Mouse (Mus musculus) frontal cortex, adult (tissue): Measurements from ENCODE around the gene Prkg1.
A peak's percentile ranks its signal among the peaks of the same experiment; 100 is the strongest.

Experiments used
- ATAC-seq: cut with Nextera tagmentation; 2 replicates; pipeline ENCODE4 v1.9.2; 2017; ENCODE audit warnings: mild to moderate bottlenecking, moderate library complexity, mixed read lengths; ENCODE audit not compliant: low TSS enrichment

Gene Prkg1

GRCm38 (mm10) chr19:31158944-31159460 lies 605.8 kb downstream of the Prkg1 start:
- ATAC-seq, result no peak

DNA sequence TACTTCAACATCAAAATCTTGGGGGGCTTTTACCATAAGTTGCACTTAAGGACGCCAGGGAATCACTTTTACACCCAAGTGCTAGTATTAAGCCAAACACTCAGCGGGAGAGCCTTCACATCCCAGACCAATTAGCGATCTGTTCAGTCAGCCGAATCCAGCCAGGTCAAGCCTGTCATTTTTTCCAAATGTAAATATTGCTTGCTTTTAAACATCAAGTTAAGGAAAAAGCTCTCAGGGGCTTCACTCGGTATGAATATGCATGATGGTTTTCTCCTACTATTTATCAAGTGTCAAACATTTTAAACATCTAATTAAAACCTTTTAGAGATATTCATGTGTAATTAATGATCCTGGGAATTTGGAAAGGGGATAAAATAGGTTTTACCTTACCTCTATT lies 611.4 kb downstream of the Prkg1 start:
- ATAC-seq, result no peak

DNA sequence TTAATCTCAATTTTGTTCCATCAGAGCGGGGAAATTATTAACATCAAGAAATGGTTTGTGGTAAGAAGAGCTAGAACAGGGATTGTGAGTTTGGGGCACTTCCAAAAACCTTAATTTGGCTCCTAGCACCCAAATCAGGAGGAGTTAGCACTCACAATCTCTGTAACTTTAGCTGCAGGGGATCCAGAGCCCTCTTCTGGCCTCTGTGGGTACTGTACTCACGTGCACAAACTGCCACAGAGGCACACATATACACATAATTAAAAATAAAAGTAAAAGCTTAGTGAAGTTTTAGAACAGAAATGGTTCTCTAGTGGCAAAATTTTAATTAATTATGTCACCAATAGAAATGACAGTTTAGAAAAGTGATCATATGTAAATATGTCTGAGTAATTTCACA lies 614.9 kb downstream of the Prkg1 start:
- no peak for ATAC-seq

- peak; percentile 84 for ATAC-seq
Observed at GRCm38 (mm10) chr19:31147457-31147856, 617.4 kb downstream of the Prkg1 start.

DNA sequence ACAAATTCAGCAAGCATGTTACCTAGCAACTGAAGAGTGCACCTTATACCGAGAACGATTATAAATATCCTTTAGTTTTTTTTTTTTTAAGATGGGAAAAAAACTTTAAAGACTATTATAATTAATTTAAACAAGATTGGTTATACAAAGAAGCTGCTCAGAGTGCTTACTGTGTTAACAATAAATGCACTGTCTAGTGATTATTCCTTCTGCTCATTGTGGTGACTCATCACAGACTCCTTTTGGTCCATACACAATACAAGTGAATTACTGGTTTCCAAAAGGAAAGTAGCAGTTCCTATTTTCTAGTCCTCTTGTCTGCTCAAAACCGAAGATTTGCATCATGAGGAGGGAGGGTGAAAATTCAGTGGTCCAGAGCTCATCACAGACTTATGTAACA lies 618.7 kb downstream of the Prkg1 start:
- ATAC-seq, result no peak

GRCm38 (mm10) chr19:31141905-31142304 lies 622.9 kb downstream of the Prkg1 start:
- ATAC-seq, result no peak

- ATAC-seq, result no peak
Observed at GRCm38 (mm10) chr19:31136316-31136715, 628.5 kb downstream of the Prkg1 start.

DNA sequence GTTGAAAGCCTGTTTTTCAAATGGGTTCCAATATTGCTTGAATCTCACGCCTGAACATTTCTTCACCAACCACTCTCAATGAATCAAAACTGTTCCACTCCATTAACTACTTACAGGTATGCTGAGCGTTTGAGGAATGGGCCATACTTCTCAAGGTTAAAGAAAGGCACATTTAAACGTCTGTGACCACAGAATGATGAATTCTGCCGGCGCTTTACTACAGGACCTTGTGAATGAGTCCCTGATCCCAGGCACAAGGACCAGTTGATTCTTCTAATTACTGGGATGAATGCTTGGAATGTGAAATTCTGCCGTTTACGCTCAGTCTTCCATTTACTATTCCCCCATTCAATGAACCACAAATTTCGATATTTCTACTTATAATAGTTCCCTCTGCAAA lies 632.2 kb downstream of the Prkg1 start:
- ATAC-seq, result no peak

DNA sequence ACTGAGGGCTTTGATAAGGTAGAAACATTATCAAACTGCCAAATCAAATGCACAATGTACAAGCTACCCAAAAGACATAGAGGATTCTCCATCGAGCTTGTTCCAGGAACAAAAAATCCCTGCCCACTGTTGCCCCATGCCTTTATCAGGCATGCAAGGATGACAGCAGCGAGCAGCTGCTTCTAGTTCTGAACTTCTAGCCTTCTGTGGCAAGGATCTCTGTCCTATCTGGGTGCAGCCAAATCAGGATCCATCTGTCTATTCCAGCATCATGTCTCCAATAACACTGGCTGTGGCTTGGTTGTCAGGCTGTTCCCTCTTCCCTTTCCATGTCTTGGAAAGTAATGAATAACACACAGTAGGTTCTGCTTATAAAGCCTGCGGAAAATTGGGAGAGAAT lies 640.2 kb downstream of the Prkg1 start:
- ATAC-seq, result no peak

DNA sequence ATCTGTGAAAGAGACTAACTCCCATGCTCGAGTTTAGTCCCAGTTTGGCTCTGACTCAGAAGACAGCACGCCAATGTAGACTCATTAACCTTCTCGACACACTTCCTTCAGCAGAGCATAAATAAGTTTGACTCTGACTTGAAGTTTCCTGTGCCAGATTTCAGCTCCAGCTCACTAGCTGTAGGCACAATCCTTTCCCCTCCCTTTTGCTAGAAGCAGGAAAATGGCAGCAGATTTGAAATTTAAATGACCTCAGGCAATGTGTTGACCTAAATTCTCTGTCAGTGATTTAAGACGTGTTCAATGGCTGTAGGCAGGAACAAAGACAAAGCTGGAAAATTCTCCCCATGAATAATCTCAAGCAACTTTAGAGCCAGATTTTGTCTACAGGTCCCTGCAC lies 650.1 kb downstream of the Prkg1 start:
- ATAC-seq, result peak; percentile 98

GRCm38 (mm10) chr19:31106835-31107554 lies 657.8 kb downstream of the Prkg1 start:
- ATAC-seq, result no peak

DNA sequence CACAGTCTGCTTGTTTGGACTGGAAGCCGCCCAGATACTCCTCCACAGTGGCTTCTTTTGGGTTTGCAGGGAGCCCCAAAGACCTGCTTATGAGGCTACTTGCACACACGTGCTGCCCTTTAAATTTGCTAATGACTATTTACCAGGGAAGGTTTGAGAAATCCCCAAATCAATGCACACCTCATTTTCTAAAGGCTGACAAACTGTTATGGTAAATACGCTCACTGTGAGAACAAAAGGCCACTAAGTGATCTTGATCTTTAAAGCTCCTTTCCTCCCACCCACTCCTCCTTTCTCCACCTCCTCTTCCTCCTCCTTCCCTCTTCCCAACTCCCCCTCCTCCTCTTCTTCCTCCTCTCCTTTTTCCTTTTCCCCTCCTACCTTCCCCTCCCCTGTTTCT lies 658.8 kb downstream of the Prkg1 start:
- no peak for ATAC-seq

DNA sequence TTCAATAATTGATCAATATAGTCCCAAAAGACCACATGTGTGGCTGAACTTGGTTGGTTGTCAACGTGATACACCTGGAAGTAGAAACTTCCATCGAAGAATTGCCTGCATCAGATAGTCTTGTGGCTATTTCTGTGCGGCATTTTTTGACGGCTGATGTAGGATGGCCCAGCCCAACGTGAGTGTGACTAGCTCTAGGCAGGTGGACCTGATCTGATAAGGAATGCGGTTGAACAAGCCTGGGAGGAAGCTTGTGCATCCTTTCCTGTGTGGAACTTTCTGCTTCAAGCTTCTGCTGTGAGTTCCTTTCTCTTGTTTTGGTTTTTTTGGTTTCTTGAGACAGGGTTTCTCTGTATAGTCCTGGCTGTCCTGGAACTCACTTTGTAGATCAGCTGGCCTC lies 660.1 kb downstream of the Prkg1 start:
- ATAC-seq, result no peak

GRCm38 (mm10) chr19:31099369-31099768 lies 665.5 kb downstream of the Prkg1 start:
- ATAC-seq, result no peak

- no peak for ATAC-seq
Observed at GRCm38 (mm10) chr19:31097857-31098256, 667.0 kb downstream of the Prkg1 start.

- ATAC-seq, result no peak
Observed at GRCm38 (mm10) chr19:31083761-31084160, 681.1 kb downstream of the Prkg1 start.

DNA sequence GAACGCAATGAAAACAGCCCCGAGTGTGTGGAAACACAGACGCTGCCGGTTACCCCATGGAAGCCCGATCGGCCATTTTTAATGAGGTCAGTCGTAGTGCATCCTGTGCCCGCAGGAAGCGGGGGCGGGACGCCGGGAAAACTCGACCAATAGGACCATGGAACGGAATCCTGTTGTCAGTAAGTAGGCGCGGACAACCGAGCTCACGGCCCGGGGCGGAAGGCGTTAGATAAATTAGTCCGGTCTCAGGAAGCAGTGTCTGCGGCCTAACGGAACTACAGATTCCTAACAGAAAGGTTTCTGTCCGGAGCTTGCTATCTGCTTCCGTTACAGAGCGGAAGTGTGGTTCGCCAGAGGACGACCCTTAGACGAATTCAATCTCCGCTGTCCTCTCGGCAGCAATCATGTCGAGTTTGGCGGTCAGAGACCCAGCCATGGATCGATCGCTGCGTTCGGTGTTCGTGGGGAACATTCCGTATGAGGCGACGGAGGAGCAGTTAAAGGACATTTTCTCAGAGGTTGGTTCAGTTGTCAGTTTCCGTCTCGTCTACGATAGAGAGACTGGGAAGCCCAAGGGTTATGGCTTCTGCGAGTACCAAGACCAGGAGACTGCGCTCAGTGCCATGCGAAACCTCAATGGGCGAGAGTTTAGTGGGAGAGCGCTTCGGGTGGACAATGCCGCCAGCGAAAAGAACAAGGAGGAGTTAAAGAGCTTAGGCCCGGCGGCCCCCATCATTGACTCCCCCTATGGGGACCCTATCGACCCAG lies 682.0 kb downstream of the Prkg1 start, which contains the start of gene Cstf2t:
Cstf2t (plus strand) TSS at position 176 of the 768 bp plus-strand sequence.
- peak; percentile 99 for ATAC-seq

DNA sequence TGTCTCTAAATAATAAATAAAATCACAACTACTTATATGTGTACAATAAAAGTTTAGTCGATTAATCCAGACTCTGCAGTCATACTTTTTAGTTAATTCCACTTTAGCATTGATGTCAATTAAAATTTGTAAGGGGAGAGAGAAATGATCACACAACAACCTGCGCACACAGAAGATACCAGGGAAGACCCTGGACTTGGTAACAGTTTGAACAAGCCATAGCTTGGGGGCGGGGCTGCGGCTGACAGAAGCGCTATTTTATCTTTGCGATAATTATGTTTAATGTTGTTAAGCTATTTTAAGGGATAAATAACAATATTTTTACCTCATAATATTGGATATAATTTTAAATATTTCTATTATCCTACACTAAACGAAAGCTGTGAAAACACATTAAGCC lies 682.6 kb downstream of the Prkg1 start:
- no peak for ATAC-seq

- ATAC-seq, result no peak
Observed at GRCm38 (mm10) chr19:31078241-31078640, 686.6 kb downstream of the Prkg1 start.

- no peak for ATAC-seq
Observed at GRCm38 (mm10) chr19:31076106-31076505, 688.7 kb downstream of the Prkg1 start.

GRCm38 (mm10) chr19:31074717-31075063 lies 690.1 kb downstream of the Prkg1 start:
- ATAC-seq, result peak; percentile 20; the same call in 1 of the 2 replicates

- peak; percentile 91 for ATAC-seq
Observed at GRCm38 (mm10) chr19:31073959-31074716, 690.7 kb downstream of the Prkg1 start.
